Mouse (Mus musculus) spleen, postnatal 14 days (tissue): ENCODE results near the gene Trmt10a.
"Not testable (repeated sequence)": the region's sequence is repeated elsewhere in the genome, so short reads cannot be mapped to it uniquely, and the experiment has no call there.

ENCODE experiments used
- DNase-seq, 2 experiments: peaks; one replicate each; pipeline ENCODE4 v3.0.0; 2021 to 2022; ENCODE audit warnings: low spot score in 2 of 2

The Trmt10a gene

DNA sequence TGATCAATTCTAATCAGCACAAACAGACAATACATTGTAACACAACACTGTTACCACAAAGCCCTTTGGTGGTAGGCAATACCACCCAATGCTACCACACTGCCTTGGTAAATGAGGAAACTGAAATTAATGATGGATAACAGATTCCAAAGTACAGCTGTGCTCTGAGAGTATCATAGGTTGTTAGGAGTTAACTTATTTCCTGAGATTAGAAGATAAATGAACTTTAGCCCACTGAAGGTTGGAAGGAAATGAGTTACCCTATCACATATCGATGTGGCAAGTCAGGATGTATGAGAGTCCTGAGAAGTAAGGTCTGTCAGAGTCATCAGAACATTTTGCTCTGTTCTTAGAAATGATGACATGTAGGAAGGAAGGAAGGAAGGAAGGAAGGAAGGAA is 8.7 kb upstream of the Trmt10a start:
- DNase-seq, result no peak

DNA sequence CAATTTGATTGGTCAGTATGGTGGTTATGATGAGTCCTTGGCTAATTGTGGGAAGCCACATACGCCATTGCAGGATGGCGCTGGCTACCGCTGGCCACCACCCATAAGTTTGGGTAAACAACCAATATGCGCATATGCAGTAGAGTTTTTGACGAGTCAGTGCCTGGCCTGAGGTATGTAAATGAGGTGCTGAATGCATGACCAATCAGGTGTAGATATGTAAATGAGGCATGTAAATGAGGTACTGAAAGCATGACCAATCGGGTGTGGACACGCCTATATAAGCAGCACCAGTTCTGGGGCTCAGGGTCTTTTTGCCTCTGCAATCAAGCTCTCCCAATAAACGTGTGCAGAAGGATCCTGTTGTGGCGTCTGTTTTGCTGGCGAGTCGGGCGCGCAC is 5.1 kb upstream of the Trmt10a start:
- DNase-seq, result not testable (repeated sequence)

DNA sequence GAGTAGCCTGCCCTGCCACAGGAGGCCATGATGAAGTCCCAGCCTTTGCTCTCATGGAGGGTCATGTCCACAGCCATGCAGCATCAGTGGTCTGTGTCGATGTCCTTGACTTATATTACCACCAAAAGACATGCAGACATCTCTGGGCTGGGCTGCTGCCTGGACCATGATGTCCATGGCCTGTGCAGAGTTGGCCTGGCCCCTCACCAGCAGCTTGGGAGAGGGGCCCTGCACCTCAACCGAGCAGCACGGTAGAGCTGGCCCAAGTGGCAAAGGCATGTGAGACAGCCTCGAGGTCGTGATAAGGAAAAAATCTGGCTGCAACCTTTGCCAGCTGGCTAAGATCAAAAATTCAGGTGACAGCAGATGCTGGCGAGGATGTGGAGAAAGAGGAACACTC is 3.6 kb upstream of the Trmt10a start:
- DNase-seq, result no peak

DNA sequence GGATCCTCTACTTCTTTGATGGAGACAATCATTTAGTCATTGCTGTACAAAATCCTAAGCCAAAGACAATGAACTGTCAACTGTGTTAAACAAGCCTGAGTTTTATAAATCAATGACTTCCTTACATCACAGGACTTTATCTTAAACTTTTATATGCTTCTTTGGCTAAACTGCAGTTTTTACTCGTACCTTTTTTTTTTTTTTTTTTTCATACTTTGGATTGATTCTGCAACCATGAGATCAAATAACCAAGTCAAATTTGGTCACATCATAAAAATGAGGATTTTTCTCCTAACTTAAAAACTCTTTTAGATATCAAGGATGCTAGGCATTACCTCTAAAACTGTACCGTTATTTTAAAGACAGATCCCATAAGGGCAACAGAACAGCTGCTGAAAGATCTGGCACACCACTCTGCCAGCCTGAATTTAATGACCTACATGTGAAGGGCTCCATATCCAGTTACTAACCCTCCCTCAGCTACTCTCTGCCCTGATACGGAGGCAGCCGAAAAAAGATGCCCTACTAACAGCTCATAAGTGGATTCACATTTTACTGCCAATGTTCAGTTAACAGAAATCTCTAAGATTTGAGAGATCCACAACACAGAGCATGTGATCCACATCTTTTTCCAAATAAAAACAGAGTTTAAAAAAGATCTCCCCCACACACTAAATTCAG is 1.1 kb upstream of the Trmt10a start:
- no peak for DNase-seq

DNA sequence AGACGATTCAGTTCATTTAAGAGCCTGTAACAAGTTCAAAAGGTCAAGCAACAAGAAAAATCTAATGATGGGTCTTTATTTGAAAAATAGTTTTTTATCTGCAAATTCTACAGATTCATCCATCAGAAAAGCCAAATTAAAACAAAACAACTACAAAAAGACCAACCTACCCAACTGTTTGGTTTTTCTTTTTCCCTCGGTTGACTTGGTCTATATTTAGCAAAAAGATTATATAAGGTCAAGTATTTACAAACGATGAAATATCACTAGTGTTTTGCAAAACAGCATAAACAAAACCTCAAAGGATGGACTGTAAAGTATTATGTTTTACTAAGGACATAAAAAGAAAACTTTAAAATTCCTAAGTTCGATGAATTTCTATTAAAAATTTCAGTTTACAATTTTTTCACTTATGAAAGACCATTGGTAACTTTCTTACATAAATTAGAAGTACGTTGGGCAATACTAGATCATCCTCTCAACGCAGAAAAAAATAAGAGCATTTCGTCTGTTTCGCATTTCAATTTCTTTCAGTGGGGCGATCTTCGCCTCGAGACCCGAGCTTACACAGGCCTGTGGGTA is 424 bp upstream of the Trmt10a start:
- DNase-seq, result no peak

DNA sequence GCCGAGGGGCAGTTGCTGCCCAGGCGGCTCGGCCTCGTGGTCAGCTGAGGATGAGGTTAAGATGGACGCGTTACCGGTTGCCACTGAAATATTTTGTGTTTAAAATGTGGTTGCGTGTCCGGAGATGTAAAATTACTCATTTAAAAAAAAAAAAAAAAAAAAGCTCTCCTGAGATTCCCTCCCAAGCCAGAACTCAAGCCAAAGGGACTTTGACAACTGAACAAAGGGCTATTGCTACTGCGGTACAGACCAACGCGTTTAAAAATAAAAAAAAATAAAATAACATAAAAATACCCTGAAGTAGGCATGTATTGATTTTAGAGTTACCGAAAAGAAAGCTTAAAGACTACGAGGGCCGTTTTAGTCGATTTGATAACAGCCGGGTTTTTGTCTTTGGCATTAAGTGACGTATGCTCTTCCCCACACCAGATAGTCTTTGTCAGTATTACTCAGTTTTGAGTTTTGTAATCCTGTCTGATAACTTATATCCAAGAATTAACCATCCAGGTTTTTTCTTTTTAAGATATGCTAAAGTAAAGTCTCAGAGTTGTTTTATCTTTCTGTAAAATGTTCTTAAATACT is 903 bp downstream of the Trmt10a start:
- DNase-seq, result no peak

DNA sequence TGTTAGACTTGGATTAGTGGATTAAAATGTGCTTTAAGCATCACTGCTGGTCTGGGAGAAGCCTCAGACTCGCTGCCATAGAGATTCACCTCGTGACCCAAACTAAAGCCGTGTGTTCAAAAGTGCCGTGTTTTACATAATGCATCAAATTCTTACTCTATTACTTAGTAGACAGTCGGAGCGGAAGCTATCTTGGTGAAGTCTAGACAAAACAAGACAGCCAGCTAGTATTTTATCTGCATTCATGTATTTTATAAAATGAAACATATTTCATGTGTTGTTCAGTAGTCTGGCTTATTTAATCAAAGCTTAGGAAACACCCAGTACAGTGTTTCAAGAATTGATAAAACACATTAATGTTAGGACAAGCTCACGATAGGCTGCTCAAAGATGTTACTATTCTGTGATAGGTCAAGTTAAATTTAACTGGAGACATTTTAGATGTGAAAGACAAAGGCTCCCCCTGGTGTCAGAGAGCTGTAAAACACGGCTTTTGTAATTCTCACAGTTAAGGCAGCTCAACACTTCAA is 1.5 kb downstream of the Trmt10a start, which contains the start of gene Mttp:
Mttp (minus strand) TSS at position 327 of the 530 bp plus-strand sequence.
- DNase-seq, result peak; percentile 39 to 73

DNA sequence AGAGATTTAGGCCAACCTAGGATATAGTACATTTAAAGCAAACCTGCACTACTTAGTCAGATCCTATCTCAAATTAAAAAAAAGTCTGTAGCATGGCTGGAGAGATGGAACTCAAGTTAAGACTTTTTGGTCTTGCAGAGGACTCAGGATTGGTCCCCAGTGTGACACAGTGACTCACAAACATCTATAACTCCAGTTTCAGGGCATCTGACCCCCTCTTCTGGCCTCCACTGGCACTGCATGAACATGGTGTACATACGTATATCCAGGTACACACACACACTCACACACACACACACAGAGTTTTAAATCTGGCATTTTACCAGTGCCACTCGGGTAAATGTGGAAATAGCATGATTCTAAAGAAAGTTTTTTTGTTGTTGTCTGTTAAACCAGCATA is 5.6 kb downstream of the Trmt10a start:
- DNase-seq, result no peak

DNA sequence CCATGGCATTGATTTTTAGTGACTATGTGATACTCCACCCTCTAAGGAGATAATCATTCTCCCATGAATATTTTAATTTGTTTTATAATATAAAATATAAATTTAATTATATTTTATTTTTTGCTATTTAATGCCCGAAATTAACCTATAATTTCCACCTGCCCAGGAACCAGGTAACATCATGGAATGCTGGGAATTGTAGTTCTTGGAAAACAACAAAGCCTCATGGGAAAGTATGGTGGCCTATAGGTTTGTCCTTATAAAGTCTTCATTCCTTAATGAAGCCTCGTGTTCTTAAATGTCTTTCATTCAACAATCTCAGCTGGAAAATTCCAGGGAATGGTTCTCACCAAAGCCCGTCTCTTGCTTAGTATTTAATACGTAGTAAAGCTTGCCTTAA is 11.8 kb downstream of the Trmt10a start:
- no peak for DNase-seq

DNA sequence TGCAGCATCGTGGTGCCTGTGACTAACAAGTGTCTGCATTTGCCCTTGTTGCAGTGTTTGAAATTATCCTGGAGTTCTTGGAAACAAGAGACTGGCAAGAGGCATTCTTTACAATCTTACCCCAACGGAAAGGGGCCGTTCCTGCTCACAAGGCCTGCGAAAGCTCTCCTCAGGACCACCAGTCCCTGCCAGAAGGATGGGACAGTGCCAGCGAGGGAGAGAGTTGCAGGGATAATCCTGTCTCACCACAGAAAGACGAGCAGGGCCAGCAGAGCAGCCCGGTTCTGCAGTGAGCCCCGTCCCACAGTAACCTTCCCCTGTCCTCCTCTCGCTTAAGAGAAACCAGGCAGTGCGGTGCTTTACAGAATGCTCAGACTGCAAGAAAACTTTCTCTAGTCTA is 13.4 kb downstream of the Trmt10a start:
- DNase-seq, result no peak

DNA sequence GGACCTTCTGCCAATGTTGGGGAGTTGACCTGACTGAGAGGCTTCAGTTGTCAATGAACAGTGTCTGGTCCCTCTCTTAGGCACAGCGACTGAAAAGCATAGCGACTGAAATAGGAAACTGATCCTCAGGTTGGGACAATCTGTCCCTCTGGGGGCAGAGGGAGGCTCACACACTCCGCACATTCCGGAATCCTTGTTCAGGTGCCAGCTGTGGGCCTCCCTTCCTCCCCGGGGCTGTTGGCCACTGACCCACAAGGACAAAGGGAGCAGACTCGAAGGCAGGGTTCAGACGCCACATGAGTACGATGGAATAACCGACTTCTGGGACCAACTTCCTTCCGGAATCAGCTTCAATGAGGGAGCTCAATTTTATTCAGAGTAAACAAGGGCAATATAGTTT is 18.4 kb downstream of the Trmt10a start:
- no peak for DNase-seq

DNA sequence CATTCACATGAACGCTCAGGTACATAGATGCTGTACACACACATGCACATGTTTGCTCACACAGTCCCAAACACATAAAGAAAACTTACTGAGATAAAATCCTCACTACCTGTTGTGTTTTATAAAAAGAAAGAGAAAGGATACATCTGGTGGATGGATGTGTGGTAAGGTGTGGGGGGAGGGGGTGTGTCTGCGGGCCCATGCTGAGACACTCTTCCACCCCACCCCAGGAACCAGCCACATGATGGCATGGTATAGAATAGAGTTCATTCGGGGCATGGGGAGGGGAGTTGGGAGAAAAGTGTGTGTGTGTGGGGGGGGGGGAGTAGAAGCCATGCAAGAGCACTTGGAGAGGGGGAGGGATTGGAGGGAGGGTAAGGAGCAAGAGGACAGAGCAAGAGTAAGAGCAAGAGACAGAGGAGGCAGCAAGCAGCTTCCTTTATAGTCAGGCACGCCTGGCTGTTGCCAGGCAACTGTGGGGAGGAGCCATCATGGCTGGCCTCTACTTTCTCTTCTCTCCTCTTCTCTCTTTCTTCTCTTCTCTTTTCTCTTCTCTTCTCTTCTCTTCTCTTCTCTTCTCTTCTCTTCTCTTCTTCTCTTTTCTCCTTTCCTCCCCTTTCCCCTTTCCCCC is 19.4 kb downstream of the Trmt10a start:
- DNase-seq, result no peak

DNA sequence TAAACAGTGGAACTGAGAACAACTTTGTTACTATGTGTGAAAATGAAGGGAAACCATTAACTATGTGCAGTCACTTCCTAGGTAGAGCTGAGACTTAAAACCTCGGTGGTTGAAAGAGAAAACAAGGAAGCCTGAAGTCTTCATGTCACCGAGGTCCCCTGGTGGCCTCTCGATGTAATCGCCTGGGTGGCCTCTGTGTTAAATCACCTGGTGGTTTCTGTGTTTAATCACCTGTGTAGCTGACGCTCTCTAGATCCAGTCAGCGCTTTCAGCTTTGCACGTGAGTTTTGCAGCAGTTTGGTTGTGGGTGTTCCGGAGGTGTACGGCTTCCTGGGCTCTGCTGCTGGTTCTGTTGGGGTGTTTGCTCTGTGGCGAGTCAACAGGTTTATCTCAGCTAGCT is 30.0 kb downstream of the Trmt10a start:
- no peak for DNase-seq

DNA sequence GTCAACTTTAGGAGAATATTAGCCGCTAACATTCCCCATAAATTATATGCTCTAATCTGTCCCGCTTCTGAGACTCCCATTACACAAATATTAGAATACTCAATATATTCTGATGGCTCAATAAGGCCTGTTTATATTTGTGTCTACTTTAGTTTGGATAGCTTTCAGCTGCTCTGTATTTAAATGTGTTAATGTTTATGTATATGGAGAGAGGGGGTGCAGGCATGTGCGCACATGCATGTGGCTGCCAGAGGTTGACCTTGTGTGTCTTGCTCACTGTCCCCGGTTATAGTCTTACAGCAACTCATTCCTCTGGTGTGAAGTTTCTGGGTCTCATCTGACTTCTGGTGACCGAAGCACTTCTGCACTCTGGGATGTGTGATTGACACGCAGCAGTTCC is 32.3 kb downstream of the Trmt10a start:
- no peak for DNase-seq

DNA sequence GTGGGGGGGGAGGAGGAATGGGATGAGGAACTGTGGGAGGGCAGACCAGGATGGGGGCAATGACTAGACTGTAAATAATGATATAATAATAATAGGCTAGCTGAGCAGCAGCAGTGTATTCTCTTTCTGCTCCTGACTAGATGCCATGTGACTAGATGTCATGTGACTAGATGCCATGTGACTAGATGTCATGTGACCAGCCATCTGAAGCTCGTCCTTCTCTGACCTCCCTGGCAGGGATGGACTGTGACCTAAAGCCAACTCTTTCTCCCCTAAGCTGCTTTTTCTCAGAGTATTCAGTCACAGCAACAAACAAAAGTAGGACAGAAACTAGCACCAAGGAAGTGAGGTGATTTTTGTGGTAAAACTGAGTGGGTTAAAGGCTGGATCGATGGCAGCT is 38.8 kb downstream of the Trmt10a start:
- DNase-seq, result no peak

DNA sequence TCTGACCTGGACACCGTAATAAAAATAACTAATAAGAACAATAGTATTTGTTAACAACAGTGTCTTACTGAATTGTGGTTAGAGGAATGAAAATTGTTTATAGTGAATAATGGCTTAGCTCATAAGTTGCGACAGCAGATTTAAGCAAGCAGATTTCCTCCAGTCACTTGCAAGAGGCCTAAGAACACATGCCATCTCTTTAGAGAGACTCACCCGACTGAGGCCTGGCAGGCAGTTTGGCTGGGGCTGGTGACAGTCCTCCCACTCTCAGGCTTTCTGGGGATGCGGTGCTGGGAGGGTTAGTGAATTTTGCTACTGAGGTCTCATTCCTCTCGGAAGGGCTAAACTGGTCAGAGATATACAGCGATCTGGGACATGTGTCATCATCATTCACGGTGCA is 40.1 kb downstream of the Trmt10a start:
- DNase-seq, result no peak

DNA sequence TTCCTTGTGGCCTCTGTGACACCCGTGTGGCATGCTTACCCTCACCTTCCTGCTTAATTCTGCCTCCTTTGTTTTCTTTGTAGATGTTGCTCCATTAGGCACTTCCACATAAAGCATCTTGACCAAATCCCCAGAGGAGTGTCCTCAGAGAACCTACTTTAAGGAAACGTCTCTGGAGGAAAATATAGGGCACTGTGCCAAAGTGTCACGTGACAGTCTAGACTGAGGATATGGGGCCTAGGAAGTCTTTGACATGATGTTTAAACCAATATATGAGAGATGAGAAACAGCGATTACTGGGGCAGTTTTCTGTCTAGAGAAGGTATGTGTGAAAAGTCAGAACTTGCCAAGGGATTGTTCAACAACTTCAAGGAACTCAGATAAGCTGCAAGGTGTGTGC is 42.0 kb downstream of the Trmt10a start:
- DNase-seq, result no peak

DNA sequence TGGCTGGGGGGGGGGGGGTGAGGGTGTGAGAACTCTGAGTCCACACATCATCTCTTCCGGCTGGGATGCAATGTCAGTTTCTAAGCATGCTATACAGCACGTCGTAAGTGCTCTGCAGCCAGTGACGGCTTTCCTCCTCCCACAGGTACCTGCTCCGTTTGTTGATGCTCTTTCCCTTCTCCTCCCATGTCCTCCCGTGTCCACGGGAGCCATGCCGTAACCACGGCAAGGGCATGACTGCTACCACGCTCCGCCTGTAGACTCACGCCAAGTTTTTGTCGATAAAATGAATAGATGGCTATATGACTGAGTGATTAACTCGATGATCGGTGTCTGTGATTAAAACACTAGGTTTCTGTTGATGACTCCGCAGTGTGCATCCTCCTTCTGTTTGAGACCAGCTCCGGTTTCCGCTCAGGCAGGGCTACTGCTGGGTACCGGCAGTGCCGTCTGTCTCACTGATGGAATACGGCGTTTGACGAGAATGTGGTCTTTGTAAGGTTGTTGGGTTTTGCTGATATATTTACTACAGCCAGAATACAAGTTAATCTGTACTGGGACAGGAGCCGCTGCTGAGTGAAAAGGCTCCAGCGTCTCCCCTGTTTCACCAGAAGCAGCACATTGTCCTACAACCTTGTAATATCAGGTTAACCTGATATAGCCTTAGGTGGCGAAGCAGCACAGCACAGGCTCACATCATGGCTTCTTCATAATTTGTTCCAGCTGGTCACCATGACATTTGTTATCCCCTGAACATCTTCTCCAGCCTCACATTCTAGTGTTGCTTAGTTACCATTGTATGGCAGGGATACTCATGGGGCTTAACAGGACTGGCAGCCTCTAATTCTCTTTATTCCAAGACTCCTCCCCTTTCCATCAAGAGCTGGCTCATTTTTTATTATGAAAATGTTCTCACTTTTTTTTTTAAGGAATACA is 43.0 kb downstream of the Trmt10a start:
- no peak for DNase-seq

DNA sequence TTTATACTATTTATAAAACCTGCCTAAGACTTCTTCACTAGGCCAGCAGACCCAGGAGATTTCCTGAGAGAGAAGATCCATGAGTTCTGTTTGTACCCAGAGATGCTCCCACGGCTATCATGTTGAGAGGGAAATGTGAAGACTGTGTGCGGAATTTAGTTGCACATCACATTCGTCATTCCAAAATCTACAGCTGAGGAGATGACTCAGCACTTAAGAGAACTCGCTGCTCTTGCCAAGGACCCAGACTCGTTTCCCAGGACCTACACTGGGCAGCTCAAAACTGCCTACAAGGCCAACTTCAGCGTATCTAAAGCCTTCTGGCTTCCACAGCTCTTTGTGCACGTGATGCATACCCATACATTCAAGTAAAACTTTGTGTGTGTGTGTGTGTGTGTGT is 49.0 kb downstream of the Trmt10a start:
- no peak for DNase-seq

DNA sequence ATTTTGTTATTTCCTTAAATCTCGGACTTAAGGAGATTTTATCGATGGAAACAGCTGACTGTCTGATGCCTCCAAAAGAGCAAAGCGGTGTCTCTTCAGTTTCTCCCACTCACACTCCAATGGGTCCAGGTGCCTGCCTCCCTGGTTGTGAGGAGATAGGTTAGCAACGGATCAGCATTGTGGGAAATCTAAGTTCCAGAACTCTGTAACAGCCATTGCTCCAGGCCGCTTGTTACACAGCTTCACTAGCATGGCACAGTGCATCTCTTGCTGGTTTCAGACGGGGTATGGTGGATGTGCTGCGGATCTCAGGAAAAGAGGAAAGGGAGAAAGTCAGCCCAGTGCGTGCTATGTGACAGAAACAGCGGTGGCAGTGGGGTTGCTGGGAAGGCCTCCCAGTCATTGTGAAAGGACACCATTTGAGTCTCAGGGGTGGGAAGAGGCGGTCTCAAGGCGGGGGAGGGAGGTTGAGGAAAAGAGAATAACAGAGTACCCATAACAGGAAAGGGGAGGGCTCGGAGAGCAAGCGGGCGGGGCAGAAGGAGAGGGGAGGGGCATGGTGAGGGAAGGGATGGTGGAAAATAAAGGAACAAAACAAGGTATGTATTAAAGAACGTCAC is 50.5 kb downstream of the Trmt10a start, which contains the start of gene 4930579F01Rik:
4930579F01Rik (minus strand) TSS at position 143 of the 620 bp plus-strand sequence.
- no peak for DNase-seq

DNA sequence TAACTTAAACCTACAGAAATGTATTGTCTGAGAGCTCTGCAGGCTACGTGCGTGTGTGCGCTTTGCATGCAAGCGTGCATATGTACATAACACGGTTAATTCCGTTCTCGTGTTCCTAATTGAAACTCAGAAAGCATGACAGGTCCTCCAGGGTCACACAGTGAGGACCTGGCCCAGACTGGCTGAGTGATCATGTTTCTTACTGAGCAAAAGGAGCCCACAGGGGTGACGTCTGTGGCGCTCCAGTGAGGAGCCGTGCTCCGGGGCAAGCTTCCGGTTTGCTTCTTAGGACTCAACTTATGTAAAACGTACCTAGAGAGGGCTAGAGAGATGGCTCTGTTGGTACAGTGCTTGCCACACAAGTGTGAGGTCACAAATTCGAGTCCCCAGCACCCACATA is 53.8 kb downstream of the Trmt10a start:
- no peak for DNase-seq
